Mouse (Mus musculus): ENCODE results near the gene 2900026A02Rik. TPM values are rescaled to one million over a fixed set of nuclear protein-coding genes. Genes with fewer than 3 reads are reported as not detected.

The 2900026A02Rik gene
- polyA plus RNA-seq (2014; fragmentation: Illumina TruSeq; extraction: RNeasy Lipid Tissue Mini Kit (QIAGEN cat#74804); ENCODE audit: low read depth, low replicate concordance): 11.5 TPM

GRCm38 (mm10) chr5:113221147-113221865 lies at the start of gene 2900026A02Rik:
2900026A02Rik (minus strand) TSS chr5:113221236.

GRCm38 (mm10) chr5:113226632-113227102 lies 5.6 kb upstream of the 2900026A02Rik start, which contains the start of gene Tmem211:
Tmem211 (plus strand) TSS chr5:113226909.

GRCm38 (mm10) chr5:113081439-113081838 lies 139.6 kb downstream of the 2900026A02Rik start, which contains the start of gene Crybb3:
Crybb3 (minus strand) TSS chr5:113081584.

GRCm38 (mm10) chr5:113070017-113070416 lies 151.0 kb downstream of the 2900026A02Rik start, which contains the start of gene Crybb2:
Crybb2 (minus strand) TSS chr5:113070117.

Other genes with a start within 250 kb of the 2900026A02Rik start
- 2.1 TPM for gene Grk3, start 205.4 kb downstream of the 2900026A02Rik start, polyA plus RNA-seq (2014; fragmentation: Illumina TruSeq; extraction: RNeasy Lipid Tissue Mini Kit (QIAGEN cat#74804); ENCODE audit: low read depth, low replicate concordance)
- not detected for gene Crybb2, start 151.1 kb downstream of the 2900026A02Rik start, polyA plus RNA-seq (2014; fragmentation: Illumina TruSeq; extraction: RNeasy Lipid Tissue Mini Kit (QIAGEN cat#74804); ENCODE audit: low read depth, low replicate concordance)
- gene Crybb3, start 139.7 kb downstream of the 2900026A02Rik start, polyA plus RNA-seq (2014; fragmentation: Illumina TruSeq; extraction: RNeasy Lipid Tissue Mini Kit (QIAGEN cat#74804); ENCODE audit: low read depth, low replicate concordance): not detected
- not detected for gene Tmem211, start 5.7 kb upstream of the 2900026A02Rik start, polyA plus RNA-seq (2014; fragmentation: Illumina TruSeq; extraction: RNeasy Lipid Tissue Mini Kit (QIAGEN cat#74804); ENCODE audit: low read depth, low replicate concordance)
- 0.82 TPM for gene Sgsm1, start 89.5 kb upstream of the 2900026A02Rik start, polyA plus RNA-seq (2014; fragmentation: Illumina TruSeq; extraction: RNeasy Lipid Tissue Mini Kit (QIAGEN cat#74804); ENCODE audit: low read depth, low replicate concordance)
- gene Aym1, start 136.1 kb upstream of the 2900026A02Rik start, polyA plus RNA-seq (2014; fragmentation: Illumina TruSeq; extraction: RNeasy Lipid Tissue Mini Kit (QIAGEN cat#74804); ENCODE audit: low read depth, low replicate concordance): not detected